Mouse (Mus musculus): ENCODE results near the gene D17Wsu92e. TPM values are rescaled to one million over a fixed set of nuclear protein-coding genes. Genes with fewer than 3 reads are reported as not detected.

D17Wsu92e gene
- polyA plus RNA-seq, 1 experiment from 2014 or later: 18.3 TPM

- H3K4me2 ChIP-seq: peak overlapping the region; percentile 87
- H3K36me3 ChIP-seq: no peaks in the 10 kb centered on the region
- under 1% methylated on average over 20 of the region's 20 CpGs for WGBS
- H3K9me3 ChIP-seq: no peaks in the 10 kb centered on the region
- H3K27ac ChIP-seq: peak overlapping the region; percentile 82
- no peak for ATAC-seq (ENCODE audit: insufficient number of reproducible peaks, insufficient read depth, low FRiP score, low TSS enrichment, low read depth)
- H3K4me1 ChIP-seq: peaks cover 27% of the 10 kb centered on the region
- H3K4me3 ChIP-seq: peak overlapping the region; percentile 98
- H3K9ac ChIP-seq: peak overlapping the region; percentile 97
- H3K27me3 ChIP-seq: no peaks in the 10 kb centered on the region
These were observed 902 bp downstream of the D17Wsu92e start for GRCm38 (mm10) chr17:27819521-27819970.

GRCm38 (mm10) chr17:27819011-27819410 lies 1.4 kb downstream of the D17Wsu92e start:
- peaks cover 27% of the 10 kb centered on the region for H3K4me1 ChIP-seq
- H3K4me2 ChIP-seq: peak overlapping the region; percentile 87
- peak overlapping the region; percentile 98 for H3K4me3 ChIP-seq
- no peak for ATAC-seq (ENCODE audit: insufficient number of reproducible peaks, insufficient read depth, low FRiP score, low TSS enrichment, low read depth)
- peak overlapping the region; percentile 82; the same call in 1 of the 2 replicates for H3K27ac ChIP-seq
- peak overlapping the region; percentile 97 for H3K9ac ChIP-seq
- H3K36me3 ChIP-seq: no peaks in the 10 kb centered on the region
- 7% methylated on average over 7 of the region's 7 CpGs for WGBS
- H3K27me3 ChIP-seq: no peaks in the 10 kb centered on the region
- H3K9me3 ChIP-seq: no peaks in the 10 kb centered on the region

GRCm38 (mm10) chr17:27814606-27815005 lies 5.8 kb downstream of the D17Wsu92e start:
- no peak overlapping the region for H3K4me3 ChIP-seq
- H3K27me3 ChIP-seq: no peaks in the 10 kb centered on the region
- no peak for ATAC-seq (ENCODE audit: insufficient number of reproducible peaks, insufficient read depth, low FRiP score, low TSS enrichment, low read depth)

GRCm38 (mm10) chr17:27811980-27812379 lies 8.5 kb downstream of the D17Wsu92e start:
- Histone ChIP-seq H3K27ac (no peak overlapping the region), H3K36me3 (no peaks in the 10 kb centered on the region), H3K4me1 (peaks cover 10% of the 10 kb centered on the region), H3K27me3 (no peaks in the 10 kb centered on the region), H3K9ac (no peak overlapping the region), H3K4me3 (no peak overlapping the region), H3K4me2 (no peak overlapping the region), H3K9me3 (no peaks in the 10 kb centered on the region)
- ATAC-seq (ENCODE audit: insufficient number of reproducible peaks, insufficient read depth, low FRiP score, low TSS enrichment, low read depth): no peak
- WGBS: 72% methylated on average over 3 of the region's 3 CpGs

More at GRCm38 (mm10) chr17:27814606-27815005, 5.8 kb downstream of the D17Wsu92e start:
- Histone ChIP-seq H3K9me3 (no peaks in the 10 kb centered on the region), H3K4me1 (peaks cover 18% of the 10 kb centered on the region), H3K36me3 (no peaks in the 10 kb centered on the region), H3K27ac (no peak overlapping the region), H3K9ac (no peak overlapping the region), H3K4me2 (no peak overlapping the region)

- no peak overlapping the region for H3K4me2 ChIP-seq
- no peak overlapping the region for H3K4me3 ChIP-seq
- WGBS: 88% methylated on average over 16 of the region's 16 CpGs
- H3K9ac ChIP-seq: no peak overlapping the region
- no peaks in the 10 kb centered on the region for H3K36me3 ChIP-seq
- H3K4me1 ChIP-seq: peaks cover 20% of the 10 kb centered on the region
- ATAC-seq (ENCODE audit: insufficient number of reproducible peaks, insufficient read depth, low FRiP score, low TSS enrichment, low read depth): no peak
- H3K9me3 ChIP-seq: no peaks in the 10 kb centered on the region
- H3K27ac ChIP-seq: no peak overlapping the region
- H3K27me3 ChIP-seq: no peaks in the 10 kb centered on the region
These were observed 9.7 kb downstream of the D17Wsu92e start for GRCm38 (mm10) chr17:27810569-27811331.

GRCm38 (mm10) chr17:27807542-27808078 lies 12.8 kb downstream of the D17Wsu92e start:
- H3K4me1 ChIP-seq: peaks cover 35% of the 10 kb centered on the region
- no peaks in the 10 kb centered on the region for H3K9me3 ChIP-seq
- H3K4me2 ChIP-seq: no peak overlapping the region
- H3K27me3 ChIP-seq: no peaks in the 10 kb centered on the region
- no peak overlapping the region for H3K4me3 ChIP-seq
- H3K27ac ChIP-seq: no peak overlapping the region
- 40% methylated on average over 2 of the region's 2 CpGs for WGBS
- ATAC-seq (ENCODE audit: insufficient number of reproducible peaks, insufficient read depth, low FRiP score, low TSS enrichment, low read depth): no peak
- no peaks in the 10 kb centered on the region for H3K36me3 ChIP-seq
- H3K9ac ChIP-seq: no peak overlapping the region

GRCm38 (mm10) chr17:27804803-27805770 lies 15.4 kb downstream of the D17Wsu92e start:
- Histone ChIP-seq H3K27ac (no peak overlapping the region), H3K36me3 (no peaks in the 10 kb centered on the region), H3K9ac (0 out of 2 replicates have a peak overlapping the region, but pooled peaks have one; percentile 6), H3K27me3 (no peaks in the 10 kb centered on the region), H3K4me2 (no peak overlapping the region), H3K9me3 (no peaks in the 10 kb centered on the region), H3K4me1 (peaks cover 43% of the 10 kb centered on the region), H3K4me3 (no peak overlapping the region)
- whole genome bisulfite sequencing: 89% methylated on average over 10 of the region's 10 CpGs
- ATAC-seq (ENCODE audit: insufficient number of reproducible peaks, insufficient read depth, low FRiP score, low TSS enrichment, low read depth): no peak

- Histone ChIP-seq H3K4me1 (peaks cover 52% of the 10 kb centered on the region), H3K4me2 (no peak overlapping the region)
- no peak for ATAC-seq (ENCODE audit: insufficient number of reproducible peaks, insufficient read depth, low FRiP score, low TSS enrichment, low read depth)
These were observed 16.2 kb downstream of the D17Wsu92e start for GRCm38 (mm10) chr17:27804156-27804690.

GRCm38 (mm10) chr17:27803752-27804151 lies 16.7 kb downstream of the D17Wsu92e start:
- H3K4me1 ChIP-seq: peaks cover 57% of the 10 kb centered on the region
- H3K9me3 ChIP-seq: no peaks in the 10 kb centered on the region
- H3K27ac ChIP-seq: no peak overlapping the region
- H3K4me3 ChIP-seq: no peak overlapping the region
- no peak for ATAC-seq (ENCODE audit: insufficient number of reproducible peaks, insufficient read depth, low FRiP score, low TSS enrichment, low read depth)
- H3K36me3 ChIP-seq: no peaks in the 10 kb centered on the region
- H3K9ac ChIP-seq: no peak overlapping the region
- H3K27me3 ChIP-seq: no peaks in the 10 kb centered on the region
- WGBS: 81% methylated on average over 4 of the region's 4 CpGs
- H3K4me2 ChIP-seq: no peak overlapping the region

More at GRCm38 (mm10) chr17:27804156-27804690, 16.2 kb downstream of the D17Wsu92e start:
- Histone ChIP-seq H3K4me3 (no peak overlapping the region), H3K27ac (no peak overlapping the region), H3K9me3 (no peaks in the 10 kb centered on the region), H3K27me3 (no peaks in the 10 kb centered on the region), H3K36me3 (no peaks in the 10 kb centered on the region), H3K9ac (no peak overlapping the region)
- 80% methylated on average over 7 of the region's 7 CpGs for WGBS

- Histone ChIP-seq H3K9me3 (no peaks in the 10 kb centered on the region), H3K9ac (no peak overlapping the region), H3K4me1 (peaks cover 62% of the 10 kb centered on the region), H3K4me2 (no peak overlapping the region), H3K36me3 (no peaks in the 10 kb centered on the region), H3K4me3 (no peak overlapping the region), H3K27me3 (no peaks in the 10 kb centered on the region), H3K27ac (peak overlapping the region; percentile 72)
- no peak for ATAC-seq (ENCODE audit: insufficient number of reproducible peaks, insufficient read depth, low FRiP score, low TSS enrichment, low read depth)
- WGBS: 63% methylated on average over 9 of the region's 9 CpGs
These were observed 19.5 kb downstream of the D17Wsu92e start for GRCm38 (mm10) chr17:27800710-27801648.

All from embryonic facial prominence, embryonic 13.5 days (tissue).